Mouse (Mus musculus) heart, adult 11 months (tissue): ENCODE measurements around the gene Pmch.

Experiments used
- DNase-seq: peaks from one replicate; pipeline ENCODE4 v3.0.0; 2022

Pmch gene

GRCm38 (mm10) chr10:88090772-88091171 lies at the start of gene Pmch:
TSS of gene Pmch (plus strand) at chr10:88091072.
- DNase-seq, result no peak

GRCm38 (mm10) chr10:88044297-88044696 lies 46.6 kb upstream of the Pmch start:
- DNase-seq, result no peak

GRCm38 (mm10) chr10:88046098-88046771 lies 44.6 kb upstream of the Pmch start:
- DNase-seq, result no peak

GRCm38 (mm10) chr10:88054233-88054985 lies 36.5 kb upstream of the Pmch start:
- no peak for DNase-seq

GRCm38 (mm10) chr10:88056950-88057649 lies 33.8 kb upstream of the Pmch start:
- DNase-seq, result peak; percentile 89

- no peak for DNase-seq
These were observed 27.4 kb upstream of the Pmch start for GRCm38 (mm10) chr10:88063436-88063835.

- DNase-seq, result no peak
These were observed 26.0 kb upstream of the Pmch start for GRCm38 (mm10) chr10:88064872-88065271.

- no peak for DNase-seq
These were observed 23.5 kb upstream of the Pmch start for GRCm38 (mm10) chr10:88067377-88067776.

GRCm38 (mm10) chr10:88106169-88106568 lies 15.3 kb downstream of the Pmch start:
- no peak for DNase-seq

GRCm38 (mm10) chr10:88113290-88113689 lies 22.4 kb downstream of the Pmch start:
- no peak for DNase-seq

GRCm38 (mm10) chr10:88119721-88120120 lies 28.8 kb downstream of the Pmch start:
- no peak for DNase-seq

- DNase-seq, result peak; percentile 72
These were observed 44.8 kb downstream of the Pmch start for GRCm38 (mm10) chr10:88135630-88136029.
